Mouse (Mus musculus) fat pad, adult 2 months (tissue): ENCODE measurements around the gene Mmp9.

ENCODE experiments used
- DNase-seq: peaks from one replicate; pipeline ENCODE4 v3.0.0-alpha.2; 2011; ENCODE audit warnings: low read depth, low spot score; ENCODE audit errors: extremely low read depth

Mmp9 gene

GRCm38 (mm10) chr2:164953224-164953623 lies 12.6 kb downstream of the Mmp9 start:
- no peak for DNase-seq

- no peak for DNase-seq
Observed at GRCm38 (mm10) chr2:164955725-164956124, 15.1 kb downstream of the Mmp9 start.

- no peak for DNase-seq
Observed at GRCm38 (mm10) chr2:164956195-164956594, 15.6 kb downstream of the Mmp9 start.

GRCm38 (mm10) chr2:164957548-164958315 lies 17.2 kb downstream of the Mmp9 start:
- no peak for DNase-seq

GRCm38 (mm10) chr2:164960716-164961441 lies 20.3 kb downstream of the Mmp9 start, which contains the start of gene Slc12a5:
Gene Slc12a5 (plus strand): TSS chr2:164960802.
- DNase-seq: no peak

GRCm38 (mm10) chr2:164961506-164962182 lies 21.1 kb downstream of the Mmp9 start:
- DNase-seq: no peak

- no peak for DNase-seq
Observed at GRCm38 (mm10) chr2:164962183-164962580, 21.6 kb downstream of the Mmp9 start.

GRCm38 (mm10) chr2:164964242-164964894 lies 23.8 kb downstream of the Mmp9 start:
- DNase-seq: no peak

- DNase-seq: no peak
Observed at GRCm38 (mm10) chr2:164964981-164965380, 24.4 kb downstream of the Mmp9 start.

- DNase-seq: no peak
Observed at GRCm38 (mm10) chr2:164966381-164966780, 25.8 kb downstream of the Mmp9 start.

- DNase-seq: no peak
Observed at GRCm38 (mm10) chr2:164967193-164967592, 26.6 kb downstream of the Mmp9 start.

GRCm38 (mm10) chr2:164967761-164968440 lies 27.3 kb downstream of the Mmp9 start:
- DNase-seq: no peak

- DNase-seq: no peak
Observed at GRCm38 (mm10) chr2:164968451-164968851, 27.9 kb downstream of the Mmp9 start.

- no peak for DNase-seq
Observed at GRCm38 (mm10) chr2:164969348-164969781, 28.8 kb downstream of the Mmp9 start.

GRCm38 (mm10) chr2:164970631-164971196 lies 30.1 kb downstream of the Mmp9 start:
- no peak for DNase-seq

GRCm38 (mm10) chr2:164972646-164973045 lies 32.1 kb downstream of the Mmp9 start:
- DNase-seq: no peak

GRCm38 (mm10) chr2:164975611-164976010 lies 35.0 kb downstream of the Mmp9 start:
- no peak for DNase-seq

- no peak for DNase-seq
Observed at GRCm38 (mm10) chr2:164979749-164980148, 39.2 kb downstream of the Mmp9 start.

- no peak for DNase-seq
Observed at GRCm38 (mm10) chr2:164985962-164986361, 45.4 kb downstream of the Mmp9 start.

- no peak for DNase-seq
Observed at GRCm38 (mm10) chr2:164986371-164987027, 45.9 kb downstream of the Mmp9 start.
